Mouse (Mus musculus): Measurements from ENCODE around the gene Phf11b. TPM values are rescaled to one million over a fixed set of nuclear protein-coding genes. Genes with fewer than 3 reads are reported as not detected.
"Not testable (repeated sequence)": the region's sequence is repeated elsewhere in the genome, so short reads cannot be mapped to it uniquely, and the experiment has no call there.

Gene Phf11b
- 100 to 1,000 TPM; 162 to 274 (median 193) TPM for polyA plus RNA-seq (2017; shearing (Covaris generic))

DNA sequence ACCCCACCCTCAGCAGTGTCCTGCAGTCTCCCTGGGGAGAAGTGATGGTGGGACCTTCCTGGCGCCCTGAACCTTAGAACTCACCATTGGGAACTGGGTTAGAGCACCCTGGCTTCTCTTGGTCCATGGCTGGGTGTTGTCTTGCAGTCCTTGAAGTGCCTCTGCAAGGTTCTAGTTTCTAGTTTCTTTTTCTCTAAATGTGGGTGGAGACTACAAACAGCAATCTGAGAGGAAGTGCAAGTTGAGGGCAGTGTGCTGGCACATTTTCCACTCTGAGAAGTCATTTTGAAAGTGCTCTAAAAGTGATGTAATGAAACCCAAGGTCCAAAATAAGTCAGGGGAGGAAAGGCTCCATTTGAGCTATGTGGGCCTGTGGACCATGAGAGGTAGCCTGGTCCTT is at the start of gene Phf11b:
Gene Phf11b (minus strand): TSS at position 163 of the 400 bp plus-strand sequence.
- peak; percentile 96 for ATAC-seq

- ATAC-seq = not testable (repeated sequence)
Measured at GRCm38 (mm10) chr14:59390181-59390580, 49.0 kb upstream of the Phf11b start.

GRCm38 (mm10) chr14:59389532-59389931 is 48.4 kb upstream of the Phf11b start:
- no peak for ATAC-seq

DNA sequence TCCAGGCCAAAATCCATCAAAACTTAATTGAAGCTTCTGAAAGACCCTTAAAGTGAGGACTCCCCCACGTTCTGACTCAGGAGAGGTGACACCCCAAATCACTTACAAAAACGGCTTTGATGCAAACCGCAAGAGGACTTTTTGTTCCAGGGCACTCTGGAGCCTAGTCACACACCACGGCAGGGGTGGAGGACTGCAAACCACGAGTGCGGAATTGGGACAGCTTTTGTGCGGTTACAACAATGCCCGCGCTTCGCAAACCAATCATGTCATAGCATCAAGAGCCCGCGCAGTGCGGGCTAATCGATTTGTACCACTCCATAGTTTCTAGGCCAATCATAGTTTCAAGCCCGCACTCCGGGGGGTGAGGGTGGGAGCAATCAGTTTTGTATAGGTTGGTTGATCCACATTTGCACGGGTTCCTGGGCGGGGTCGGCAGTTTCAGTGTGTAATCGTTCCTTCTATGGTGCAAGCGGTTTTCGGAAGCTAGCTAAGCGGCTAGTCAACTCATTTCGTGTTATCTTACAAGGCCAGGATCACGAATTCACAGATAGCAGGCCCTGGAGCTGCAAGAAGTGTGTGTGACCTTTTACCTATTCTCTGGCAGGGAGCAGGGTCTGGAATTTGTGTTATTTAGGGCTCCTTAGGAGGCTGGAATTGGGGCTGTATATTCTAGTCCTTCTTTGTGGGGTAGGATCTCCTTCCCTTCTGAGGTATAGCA is 29.4 kb upstream of the Phf11b start:
- no peak for ATAC-seq

DNA sequence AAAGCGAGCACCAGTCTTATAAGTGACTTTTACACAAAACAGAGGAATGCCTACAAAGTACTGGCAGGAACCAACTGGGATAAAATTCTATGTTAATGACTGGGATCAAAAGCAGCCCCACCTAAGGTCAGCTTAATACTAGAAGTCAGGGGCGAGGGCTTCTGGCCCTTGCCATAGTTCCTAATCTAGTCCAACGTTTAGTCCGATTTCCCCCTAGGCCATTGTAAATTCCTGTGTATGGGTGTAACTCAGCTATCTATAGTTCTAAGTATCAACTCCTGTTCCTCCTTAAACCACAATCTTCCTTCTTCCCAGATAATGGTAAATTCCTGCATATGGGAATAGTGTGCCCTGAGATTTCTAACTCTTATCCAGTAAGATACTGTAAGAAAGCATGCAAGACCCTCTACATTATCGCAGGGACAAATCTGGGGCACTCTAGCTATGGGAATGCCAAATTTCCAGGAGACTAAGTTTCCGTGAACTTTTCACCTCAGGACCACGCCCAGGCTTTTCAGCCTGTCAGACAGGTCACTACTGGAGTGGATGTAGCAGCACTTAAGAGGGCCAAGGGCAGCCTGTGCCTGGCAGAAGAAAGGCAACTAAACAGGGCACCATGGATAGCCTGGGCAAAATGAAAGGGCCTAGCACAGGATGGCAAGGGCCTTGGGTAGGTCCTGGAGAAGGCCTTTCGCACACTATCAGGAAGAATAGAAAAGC is 25.4 kb upstream of the Phf11b start:
- ATAC-seq = no peak

- no peak for ATAC-seq
Measured at GRCm38 (mm10) chr14:59365244-59365644, 24.1 kb upstream of the Phf11b start, which contains the start of gene Phf11d. Gene Phf11d, minus strand, starts transcription at chr14:59365470.

DNA sequence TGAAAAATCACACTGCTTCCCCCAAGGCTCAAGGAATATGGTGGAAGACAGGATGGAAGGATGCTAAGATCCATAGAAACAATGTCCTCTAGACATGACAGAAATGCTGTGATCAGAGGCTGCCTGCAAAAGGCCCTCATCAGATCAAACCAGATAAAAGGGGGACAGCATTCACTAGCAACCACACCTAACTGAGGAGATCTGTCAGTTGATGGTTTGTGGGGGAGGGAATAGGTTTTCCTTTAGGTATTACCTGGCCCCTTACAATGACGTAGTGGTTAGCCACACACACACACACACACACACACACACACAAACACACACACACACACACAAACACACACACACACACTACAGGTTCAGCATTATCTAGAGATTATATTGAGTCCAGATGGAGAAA is 1.6 kb downstream of the Phf11b start:
- no peak for ATAC-seq

- ATAC-seq = not testable (repeated sequence)
Measured at GRCm38 (mm10) chr14:59336056-59336455, 5.1 kb downstream of the Phf11b start.

- ATAC-seq = not testable (repeated sequence)
Measured at GRCm38 (mm10) chr14:59330499-59330898, 10.7 kb downstream of the Phf11b start.

DNA sequence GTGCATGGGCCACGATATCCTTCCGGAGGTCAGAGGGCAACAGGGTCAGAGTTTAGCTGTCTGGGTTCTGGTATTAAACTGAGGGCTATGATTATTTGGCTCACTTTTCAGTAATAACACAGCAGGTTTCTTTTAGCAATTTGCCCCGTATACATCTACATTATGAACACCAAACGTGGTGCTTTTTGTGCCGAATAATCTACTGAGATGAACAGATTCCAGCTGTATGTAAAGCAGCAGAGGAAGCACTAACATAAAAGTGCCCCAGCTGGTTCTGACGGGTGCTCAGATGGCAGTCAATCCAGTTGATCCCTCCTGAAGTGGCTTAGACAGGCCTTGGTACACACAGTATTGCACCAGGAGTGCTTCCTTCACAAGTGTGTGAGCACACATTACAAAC is 21.2 kb downstream of the Phf11b start:
- not testable (repeated sequence) for ATAC-seq

GRCm38 (mm10) chr14:59319036-59319435 is 22.1 kb downstream of the Phf11b start:
- ATAC-seq = not testable (repeated sequence)

DNA sequence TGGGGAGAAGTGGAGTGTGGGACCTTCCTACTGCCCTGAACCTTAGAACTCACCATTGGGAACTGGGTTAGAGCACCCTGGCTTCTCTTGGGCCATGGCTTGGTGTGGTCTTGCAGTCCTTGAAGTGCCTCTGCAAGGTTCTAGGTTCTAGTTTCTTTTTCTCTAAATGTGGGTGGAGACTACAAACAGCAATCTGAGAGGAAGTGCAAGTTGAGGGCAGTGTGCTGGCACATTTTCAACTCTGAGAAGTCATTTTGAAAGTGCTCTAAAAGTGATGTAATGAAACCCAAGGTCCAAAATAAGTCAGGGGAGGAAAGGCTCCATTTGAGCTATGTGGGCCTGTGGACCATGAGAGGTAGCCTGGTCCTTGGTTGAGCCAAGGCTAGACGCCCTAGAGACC is 43.8 kb downstream of the Phf11b start, which contains the start of gene Phf11a:
Gene Phf11a (minus strand): TSS at position 132 of the 400 bp plus-strand sequence.
- ATAC-seq = peak; percentile 92

DNA sequence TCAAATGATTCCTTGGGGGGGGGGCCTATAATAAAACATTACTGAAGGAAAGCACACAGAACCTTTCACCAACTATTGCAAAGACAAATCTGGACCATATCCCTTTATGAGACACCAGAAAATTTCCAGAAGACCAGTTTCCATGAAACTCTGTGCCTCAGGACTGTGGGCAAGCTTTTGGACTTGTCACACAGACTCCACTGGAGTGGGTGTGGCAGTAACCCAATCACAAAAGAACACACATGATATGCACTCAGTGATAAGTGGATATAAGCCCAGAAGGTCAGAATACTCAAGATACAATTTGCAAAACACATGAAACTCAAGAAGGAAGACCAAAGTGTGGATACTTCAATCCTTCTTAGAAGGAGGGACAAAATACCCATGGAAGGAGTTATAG is 49.4 kb downstream of the Phf11b start:
- not testable (repeated sequence) for ATAC-seq

DNA sequence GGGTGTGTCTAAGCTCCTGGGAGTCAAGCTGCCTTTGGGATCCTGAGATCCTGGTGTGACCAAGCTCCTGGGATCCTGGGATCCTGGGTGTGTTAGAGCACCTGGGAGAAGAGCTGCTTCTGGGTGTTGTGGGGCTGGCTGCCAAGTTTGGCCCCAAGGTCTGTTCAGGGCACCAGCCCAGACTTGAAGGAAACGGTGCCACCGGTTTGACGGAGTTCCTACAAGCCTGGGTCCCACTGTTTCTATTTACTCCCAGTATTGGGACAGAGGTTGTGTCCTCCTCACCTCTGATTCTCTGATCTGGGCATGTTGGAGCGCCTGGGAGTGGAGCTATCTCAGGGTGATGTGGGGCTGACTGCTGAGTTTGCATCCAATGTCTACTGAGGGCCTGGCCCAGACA is 66.2 kb downstream of the Phf11b start:
- ATAC-seq = not testable (repeated sequence)

Other genes starting within 250 kb of the Phf11b start
- not detected for gene 1700129C05Rik, start 198.5 kb downstream of the Phf11b start, polyA plus RNA-seq (2017; shearing (Covaris generic))
- not detected for gene Gm5142, start 162.6 kb downstream of the Phf11b start, polyA plus RNA-seq (2017; shearing (Covaris generic))
- gene Rcbtb1, start 140.1 kb downstream of the Phf11b start, polyA plus RNA-seq (2017; shearing (Covaris generic)) = 10 to 100 TPM; 17.5 to 25.0 (median 24.1) TPM
- gene Gm6904, start 81.1 kb downstream of the Phf11b start, polyA plus RNA-seq (2017; shearing (Covaris generic)) = 10 to 100 TPM; 13.8 to 14.7 (median 13.9) TPM
- 10 to 100 TPM; 35.6 to 62.2 (median 42.3) TPM for gene Phf11a, start 43.8 kb downstream of the Phf11b start, polyA plus RNA-seq (2017; shearing (Covaris generic))
- gene Phf11d, start 24.1 kb upstream of the Phf11b start, polyA plus RNA-seq (2017; shearing (Covaris generic)) = 10 to 100 TPM; 10.2 to 14.7 (median 13.5) TPM
- gene Phf11c, start 54.0 kb upstream of the Phf11b start, polyA plus RNA-seq (2017; shearing (Covaris generic)) = 10 to 100 TPM; 19.5 to 21.5 (median 19.9) TPM
- gene Setdb2, start 99.5 kb upstream of the Phf11b start, polyA plus RNA-seq (2017; shearing (Covaris generic)) = 10 to 100 TPM; 11.1 to 23.4 (median 22.1) TPM
- gene Cab39l, start 99.6 kb upstream of the Phf11b start, polyA plus RNA-seq (2017; shearing (Covaris generic)) = 10 to 100 TPM; 72.5 to 90.9 (median 88.9) TPM

Data from inflammation-experienced regulatory T-cells, adult 6 months (primary cell).